Mouse (Mus musculus): ENCODE measurements around the gene Zfyve26.

The Zfyve26 gene

GRCm38 (mm10) chr12:79282595-79282994 is 13.5 kb downstream of the Zfyve26 start:
- in situ Hi-C loops (cut with MboI; ENCODE audit: low pct_unique_long_range_greater_than_20kb in 1 of 2, low sequenced_read_pairs in 2 of 2, unreplicated experiment in 1 of 2): no loop called here

DNA sequence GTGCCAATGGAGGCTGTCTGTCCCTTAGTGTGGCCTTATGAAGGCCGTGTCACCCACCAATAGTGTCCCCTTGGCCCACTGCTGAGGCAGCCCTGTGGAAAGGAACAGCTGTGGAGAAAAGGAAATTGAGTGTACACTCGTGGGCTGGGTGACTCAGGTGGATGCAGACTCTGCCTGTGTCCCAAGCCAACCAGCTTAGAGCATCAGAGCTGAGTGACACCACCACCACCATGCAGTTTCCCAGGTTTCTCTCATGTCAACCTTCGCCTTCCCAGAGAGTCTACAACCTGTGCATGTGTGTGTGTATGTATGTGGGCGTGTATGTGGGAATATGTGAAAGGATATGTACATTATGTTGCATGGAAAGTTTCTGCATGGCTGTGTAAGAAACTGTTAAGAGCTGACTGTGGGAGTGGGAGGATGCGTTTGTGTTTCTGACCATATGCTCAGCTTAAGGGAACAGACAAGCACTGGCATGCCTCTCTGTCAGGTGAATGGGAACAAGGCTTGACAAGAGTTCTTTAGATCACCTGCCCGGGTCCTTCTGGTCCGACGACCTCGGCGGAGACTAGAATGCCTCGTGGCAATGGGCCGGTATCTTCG is 16.5 kb downstream of the Zfyve26 start:
- in situ Hi-C loops (cut with MboI; ENCODE audit: low pct_unique_long_range_greater_than_20kb in 1 of 2, low sequenced_read_pairs in 2 of 2, unreplicated experiment in 1 of 2): no loop called here

- in situ Hi-C loops (cut with MboI; ENCODE audit: low pct_unique_long_range_greater_than_20kb in 1 of 2, low sequenced_read_pairs in 2 of 2, unreplicated experiment in 1 of 2): no loop called here
Observed at GRCm38 (mm10) chr12:79272604-79273003, 23.5 kb downstream of the Zfyve26 start.

GRCm38 (mm10) chr12:79261035-79261434 is 35.1 kb downstream of the Zfyve26 start:
- in situ Hi-C loops (cut with MboI; ENCODE audit: low pct_unique_long_range_greater_than_20kb in 1 of 2, low sequenced_read_pairs in 2 of 2, unreplicated experiment in 1 of 2): no loop called here

DNA sequence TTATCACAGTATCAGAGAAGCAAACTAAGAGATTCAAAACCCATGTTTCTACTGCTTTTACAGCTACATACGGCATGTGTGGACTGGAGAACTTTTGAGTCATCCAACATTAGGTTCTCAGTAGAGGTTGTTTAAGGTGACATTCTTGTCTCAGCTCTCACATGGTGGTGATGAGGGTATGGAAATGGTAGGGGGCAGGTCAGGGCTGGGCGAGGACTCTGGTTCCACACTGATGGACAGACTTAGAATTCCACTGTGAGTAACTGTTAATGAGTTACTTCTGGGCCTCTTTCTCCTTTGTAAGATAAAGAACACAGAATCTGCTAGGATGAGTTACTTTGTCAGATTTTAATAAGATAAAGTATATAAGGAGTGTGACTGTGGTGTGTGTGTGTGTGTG is 36.0 kb downstream of the Zfyve26 start:
- in situ Hi-C loops (cut with MboI; ENCODE audit: low pct_unique_long_range_greater_than_20kb in 1 of 2, low sequenced_read_pairs in 2 of 2, unreplicated experiment in 1 of 2): no loop called here

- in situ Hi-C loops (cut with MboI; ENCODE audit: low pct_unique_long_range_greater_than_20kb in 1 of 2, low sequenced_read_pairs in 2 of 2, unreplicated experiment in 1 of 2): no loop called here
Observed at GRCm38 (mm10) chr12:79254975-79255374, 41.1 kb downstream of the Zfyve26 start.

GRCm38 (mm10) chr12:79253294-79254053 is 42.6 kb downstream of the Zfyve26 start:
- in situ Hi-C loops (cut with MboI; ENCODE audit: low pct_unique_long_range_greater_than_20kb in 1 of 2, low sequenced_read_pairs in 2 of 2, unreplicated experiment in 1 of 2): no loop called here

GRCm38 (mm10) chr12:79248110-79248509 is 48.0 kb downstream of the Zfyve26 start:
- in situ Hi-C loops (cut with MboI; ENCODE audit: low pct_unique_long_range_greater_than_20kb in 1 of 2, low sequenced_read_pairs in 2 of 2, unreplicated experiment in 1 of 2): no loop called here

DNA sequence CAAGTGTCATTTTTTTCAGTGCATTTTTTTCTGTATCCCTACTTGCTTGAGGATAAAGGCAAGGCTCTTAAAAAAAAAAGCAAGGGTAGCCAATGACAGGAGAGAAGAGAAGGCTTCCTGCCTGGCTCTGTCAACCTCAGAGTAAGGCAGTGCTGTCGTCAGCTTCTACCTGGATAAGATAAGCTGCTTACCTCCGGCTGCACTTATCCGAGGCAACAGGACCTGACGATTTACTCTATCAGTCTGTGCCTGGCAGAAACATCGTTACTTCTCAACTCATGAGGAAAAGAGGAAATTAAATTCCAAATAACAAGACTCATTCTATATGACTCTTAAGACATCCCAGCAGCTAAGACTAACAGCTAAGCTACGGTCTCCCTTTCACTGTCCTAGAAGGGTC is 53.2 kb downstream of the Zfyve26 start:
- in situ Hi-C loops (cut with MboI; ENCODE audit: low pct_unique_long_range_greater_than_20kb in 1 of 2, low sequenced_read_pairs in 2 of 2, unreplicated experiment in 1 of 2): no loop called here

DNA sequence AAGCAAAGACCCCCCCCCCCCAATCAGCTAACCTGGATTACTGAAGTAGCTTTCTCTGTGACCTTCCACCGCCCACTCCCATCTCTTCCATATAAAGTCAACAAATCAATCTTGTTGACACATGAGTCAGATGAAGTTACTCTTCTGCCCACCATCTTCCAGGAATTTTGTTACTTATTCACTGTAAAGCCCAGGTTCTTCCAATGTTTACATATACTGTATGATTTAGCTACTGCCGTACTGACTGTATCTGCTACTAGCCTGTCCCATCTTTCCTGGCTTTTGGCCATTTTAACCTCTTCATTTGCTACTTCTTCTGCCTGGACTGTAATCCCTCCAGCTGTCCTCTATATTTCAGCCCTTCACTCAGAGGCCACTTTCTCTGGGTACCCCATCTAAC is 54.1 kb downstream of the Zfyve26 start:
- in situ Hi-C loops (cut with MboI; ENCODE audit: low pct_unique_long_range_greater_than_20kb in 1 of 2, low sequenced_read_pairs in 2 of 2, unreplicated experiment in 1 of 2): no loop called here

DNA sequence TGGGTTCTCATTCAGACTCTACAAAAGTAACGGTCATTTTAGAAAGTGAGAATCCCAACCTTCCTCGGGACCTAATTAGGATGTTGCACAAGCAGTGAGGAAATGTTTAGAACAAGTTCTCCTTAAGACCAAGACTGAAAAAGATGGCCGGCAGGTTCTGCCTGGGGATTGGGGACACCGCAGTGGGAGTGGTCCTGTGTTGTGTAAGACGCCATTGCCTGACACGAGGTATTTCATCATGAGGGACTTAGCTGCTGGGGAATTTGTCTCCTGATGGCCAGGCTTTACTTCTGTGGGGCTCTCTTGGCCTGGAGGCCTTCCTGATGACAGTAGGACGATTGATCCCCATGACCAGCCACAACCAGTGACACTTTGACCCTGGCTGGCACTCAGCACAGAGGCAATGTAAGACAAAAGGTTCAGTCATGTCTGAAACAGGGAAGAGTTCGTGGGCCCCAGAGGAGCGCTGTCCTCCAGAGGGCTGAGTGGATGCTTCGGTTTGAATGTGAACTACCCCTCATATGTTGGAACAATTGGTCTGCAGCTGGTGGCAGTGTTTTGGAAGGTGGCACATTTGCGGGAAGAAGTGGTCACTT is 60.5 kb downstream of the Zfyve26 start:
- in situ Hi-C loops (cut with MboI; ENCODE audit: low pct_unique_long_range_greater_than_20kb in 1 of 2, low sequenced_read_pairs in 2 of 2, unreplicated experiment in 1 of 2): no loop called here

- in situ Hi-C loops (cut with MboI; ENCODE audit: low pct_unique_long_range_greater_than_20kb in 1 of 2, low sequenced_read_pairs in 2 of 2, unreplicated experiment in 1 of 2): no loop called here
Observed at GRCm38 (mm10) chr12:79217511-79217910, 78.6 kb downstream of the Zfyve26 start.

DNA sequence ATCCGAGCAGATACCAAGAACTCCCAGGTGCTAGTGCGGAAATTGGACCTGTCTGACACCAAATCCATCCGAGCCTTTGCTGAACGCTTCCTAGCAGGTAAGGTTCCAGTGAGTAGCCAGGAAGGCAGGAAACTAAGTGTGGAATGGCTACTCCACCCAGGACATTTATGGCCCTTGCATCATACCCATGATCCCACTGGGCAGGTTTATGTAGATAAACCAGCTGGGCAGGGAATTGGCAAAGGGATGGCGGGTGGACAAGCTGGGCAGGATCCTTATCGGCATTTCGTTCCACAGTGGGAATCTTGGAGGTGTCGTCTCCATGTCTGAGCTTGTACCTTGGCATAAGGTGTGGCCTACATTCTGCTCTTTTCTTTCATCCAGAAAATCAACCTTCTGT is 84.7 kb downstream of the Zfyve26 start:
- in situ Hi-C loops (cut with MboI; ENCODE audit: low pct_unique_long_range_greater_than_20kb in 1 of 2, low sequenced_read_pairs in 2 of 2, unreplicated experiment in 1 of 2): no loop called here

- in situ Hi-C loops (cut with MboI; ENCODE audit: low pct_unique_long_range_greater_than_20kb in 1 of 2, low sequenced_read_pairs in 2 of 2, unreplicated experiment in 1 of 2): no loop called here
Observed at GRCm38 (mm10) chr12:79208703-79209464, 87.2 kb downstream of the Zfyve26 start, which contains the start of gene Rdh12. TSS of gene Rdh12 (plus strand) at chr12:79208914.

DNA sequence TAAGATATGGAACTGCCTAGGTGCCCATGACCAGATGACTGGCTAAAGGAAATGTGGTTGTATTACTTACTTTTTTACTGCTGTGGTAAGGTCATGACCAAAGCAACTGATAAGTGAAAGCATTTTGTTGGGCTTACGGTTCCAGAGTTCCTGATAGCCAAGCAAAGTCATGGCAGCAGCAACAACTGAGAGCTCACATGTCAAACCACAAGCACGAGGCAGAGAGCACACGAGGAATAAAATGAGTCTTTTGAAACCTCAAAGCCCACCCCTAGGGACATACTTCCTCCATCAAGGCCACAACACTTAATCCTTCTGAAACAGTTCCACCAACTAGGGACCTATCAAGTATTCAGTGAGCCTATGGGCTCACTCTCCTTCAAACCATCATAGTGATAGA is 94.2 kb downstream of the Zfyve26 start:
- in situ Hi-C loops (cut with MboI; ENCODE audit: low pct_unique_long_range_greater_than_20kb in 1 of 2, low sequenced_read_pairs in 2 of 2, unreplicated experiment in 1 of 2): no loop called here

- in situ Hi-C loops (cut with MboI; ENCODE audit: low pct_unique_long_range_greater_than_20kb in 1 of 2, low sequenced_read_pairs in 2 of 2, unreplicated experiment in 1 of 2): no loop called here
Observed at GRCm38 (mm10) chr12:79197105-79197504, 99.0 kb downstream of the Zfyve26 start.

GRCm38 (mm10) chr12:79193441-79193840 is 102.7 kb downstream of the Zfyve26 start:
- in situ Hi-C loops (cut with MboI; ENCODE audit: low pct_unique_long_range_greater_than_20kb in 1 of 2, low sequenced_read_pairs in 2 of 2, unreplicated experiment in 1 of 2): no loop called here

GRCm38 (mm10) chr12:79192193-79192592 is 103.9 kb downstream of the Zfyve26 start, which contains the start of gene Rdh11:
TSS of gene Rdh11 (minus strand) at chr12:79192293.
- in situ Hi-C loops (cut with MboI; ENCODE audit: low pct_unique_long_range_greater_than_20kb in 1 of 2, low sequenced_read_pairs in 2 of 2, unreplicated experiment in 1 of 2): no loop called here

- in situ Hi-C loops (cut with MboI; ENCODE audit: low pct_unique_long_range_greater_than_20kb in 1 of 2, low sequenced_read_pairs in 2 of 2, unreplicated experiment in 1 of 2): no loop called here
Observed at GRCm38 (mm10) chr12:79191701-79192100, 104.4 kb downstream of the Zfyve26 start.

All from mouse embryonic stem cell (cell line).